Mouse (Mus musculus): ENCODE measurements around the gene Col4a1. TPM values are rescaled to one million over a fixed set of nuclear protein-coding genes. Genes with fewer than 3 reads are reported as not detected.
A peak's percentile ranks its signal among the peaks of the same experiment; 100 is the strongest.

The Col4a1 gene
- polyA plus RNA-seq (2012): 0.18 and 0.24 TPM in 2 replicates

GRCm38 (mm10) chr8:11312349-11313175 is at the start of gene Col4a1, which contains the start of gene Col4a2:
Gene Col4a1 (minus strand): TSS chr8:11312826.
Gene Col4a2 (plus strand): TSS chr8:11312805.
- no peaks in the 10 kb centered on the region for H3K9me3 ChIP-seq (ENCODE audit: control insufficient read depth, low read length)
- H3K4me3 ChIP-seq (replicated peaks): peak within 1 kb of the TSS; percentile 45
- TF ChIP-seq TAL1 (IDR thresholded peaks at IDR 0.05; ENCODE audit: low read length): no peak
- no peak for TF ChIP-seq GATA1 (IDR thresholded peaks at IDR 0.05; ENCODE audit: low read length)
- H3K27me3 ChIP-seq (ENCODE audit: control insufficient read depth): peaks cover 35% of the 10 kb centered on the region
- no peaks in the 10 kb centered on the region for H3K4me1 ChIP-seq (ENCODE audit: control insufficient read depth)
- no peaks in the 10 kb centered on the region for H3K36me3 ChIP-seq (ENCODE audit: control insufficient read depth)

DNA sequence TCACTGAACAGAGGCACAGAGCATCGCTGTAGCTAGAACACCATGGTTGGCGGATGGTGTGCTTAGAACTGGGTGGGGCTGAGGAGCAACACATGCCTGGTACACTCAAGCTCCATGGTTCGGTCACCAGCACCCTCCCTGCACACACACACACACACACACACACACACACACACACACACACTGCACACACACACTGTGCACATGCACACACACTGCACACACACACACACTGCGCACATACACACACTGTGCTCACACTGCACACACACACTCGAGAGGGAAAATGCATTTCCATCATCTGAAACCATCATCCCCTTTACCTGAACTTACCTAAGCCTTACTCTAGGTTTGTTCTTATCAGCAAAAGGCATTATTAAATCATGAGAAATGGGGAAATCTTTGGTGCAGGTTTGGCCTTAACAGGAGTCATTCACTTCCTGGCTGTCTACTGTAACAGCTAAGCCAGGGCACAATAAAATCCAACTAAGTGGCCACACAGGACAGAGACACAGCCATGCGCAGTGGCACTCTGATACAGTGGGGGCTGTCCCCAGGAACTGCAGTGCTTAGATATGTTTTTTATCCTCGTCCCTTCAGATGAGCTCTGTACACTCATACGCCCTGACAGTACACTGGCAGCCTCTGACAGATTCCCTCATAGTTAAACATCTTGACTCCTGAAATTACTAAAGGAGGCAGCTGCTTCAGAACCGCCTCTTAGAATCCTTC is 49.1 kb upstream of the Col4a1 start:
- Histone ChIP-seq H3K9me3 (ENCODE audit: control insufficient read depth, low read length) (no peaks in the 10 kb centered on the region), H3K4me1 (ENCODE audit: control insufficient read depth) (no peaks in the 10 kb centered on the region), H3K27me3 (ENCODE audit: control insufficient read depth) (no peaks in the 10 kb centered on the region), H3K4me3 (replicated peaks) (no peak overlapping the region), H3K36me3 (ENCODE audit: control insufficient read depth) (no peaks in the 10 kb centered on the region)
- TF ChIP-seq GATA1 (IDR thresholded peaks at IDR 0.05; ENCODE audit: low read length) (no peak), TAL1 (IDR thresholded peaks at IDR 0.05; ENCODE audit: low read length) (no peak)

DNA sequence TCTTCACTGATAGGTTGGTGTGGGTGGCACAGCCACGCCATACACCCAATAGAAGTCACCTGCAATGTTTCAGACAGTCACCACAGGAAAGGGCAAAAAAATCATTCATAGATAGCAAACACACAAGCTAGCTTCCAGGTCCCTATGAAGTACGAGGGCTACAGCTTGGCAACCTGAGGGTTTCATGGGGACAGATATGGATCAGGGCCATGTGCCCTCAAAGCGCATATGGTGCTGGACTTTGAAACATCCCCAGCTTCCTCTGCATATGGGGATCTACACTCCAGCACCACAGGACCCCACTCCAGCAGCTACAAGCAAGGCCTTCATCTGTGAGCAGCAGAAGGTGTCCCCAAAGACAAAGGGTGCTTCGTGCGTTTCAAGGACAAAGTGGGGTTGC is 47.2 kb upstream of the Col4a1 start:
- Histone ChIP-seq H3K4me1 (ENCODE audit: control insufficient read depth) (no peaks in the 10 kb centered on the region), H3K36me3 (ENCODE audit: control insufficient read depth) (no peaks in the 10 kb centered on the region), H3K27me3 (ENCODE audit: control insufficient read depth) (no peaks in the 10 kb centered on the region), H3K9me3 (ENCODE audit: control insufficient read depth, low read length) (no peaks in the 10 kb centered on the region), H3K4me3 (replicated peaks) (no peak overlapping the region)
- TF ChIP-seq TAL1 (IDR thresholded peaks at IDR 0.05; ENCODE audit: low read length) (no peak), GATA1 (IDR thresholded peaks at IDR 0.05; ENCODE audit: low read length) (no peak)

DNA sequence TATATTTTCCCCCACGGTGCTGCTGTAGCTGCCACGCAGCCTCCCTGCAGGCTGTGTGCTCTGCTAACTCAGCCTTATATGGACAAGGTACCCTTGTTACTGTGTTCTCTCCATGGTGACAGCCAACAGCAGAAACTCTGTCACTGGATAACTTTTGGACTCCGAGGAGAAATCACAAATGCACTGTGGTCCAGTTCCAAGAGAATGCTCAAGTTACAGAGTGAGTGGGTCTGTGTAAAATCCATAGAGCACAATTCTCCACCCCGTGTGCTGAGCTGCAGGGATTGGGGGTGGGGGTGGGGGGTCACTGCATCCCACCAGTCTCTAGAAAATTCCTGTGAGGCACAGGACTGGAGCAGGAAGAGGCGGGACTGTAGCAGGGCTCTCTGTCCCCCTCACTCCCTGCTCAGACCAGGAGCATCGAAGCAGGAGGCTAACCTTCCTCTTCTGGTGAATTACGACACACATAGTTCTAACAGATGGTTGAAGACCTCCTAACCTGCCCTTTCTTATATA is 45.4 kb upstream of the Col4a1 start:
- Histone ChIP-seq H3K4me1 (ENCODE audit: control insufficient read depth) (no peaks in the 10 kb centered on the region), H3K4me3 (replicated peaks) (no peak overlapping the region), H3K9me3 (ENCODE audit: control insufficient read depth, low read length) (no peaks in the 10 kb centered on the region), H3K36me3 (ENCODE audit: control insufficient read depth) (no peaks in the 10 kb centered on the region), H3K27me3 (ENCODE audit: control insufficient read depth) (no peaks in the 10 kb centered on the region)
- no peak for TF ChIP-seq TAL1 (IDR thresholded peaks at IDR 0.05; ENCODE audit: low read length)
- no peak for TF ChIP-seq GATA1 (IDR thresholded peaks at IDR 0.05; ENCODE audit: low read length)

DNA sequence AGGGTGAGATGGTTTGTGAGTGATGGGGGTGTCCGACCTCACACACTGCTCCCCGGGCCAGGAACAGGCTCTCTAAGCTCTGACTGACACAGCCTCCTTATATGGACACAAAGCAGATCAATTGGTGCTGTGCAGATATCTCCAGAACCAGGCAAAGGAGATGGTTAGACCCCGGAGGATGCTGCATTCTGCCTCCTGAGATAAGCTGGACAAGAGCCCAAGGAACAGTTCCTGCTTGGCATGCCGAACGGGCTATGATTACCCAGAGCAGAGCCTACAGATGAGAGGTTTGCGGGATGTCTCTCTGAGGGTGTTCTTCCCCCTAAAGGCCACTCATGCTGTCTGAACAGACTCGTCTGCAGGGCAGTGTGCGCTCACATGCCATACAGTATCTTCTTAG is 44.1 kb upstream of the Col4a1 start:
- H3K27me3 ChIP-seq (ENCODE audit: control insufficient read depth): no peaks in the 10 kb centered on the region
- no peaks in the 10 kb centered on the region for H3K36me3 ChIP-seq (ENCODE audit: control insufficient read depth)
- H3K4me1 ChIP-seq (ENCODE audit: control insufficient read depth): no peaks in the 10 kb centered on the region
- H3K4me3 ChIP-seq (replicated peaks): no peak overlapping the region
- TF ChIP-seq GATA1 (IDR thresholded peaks at IDR 0.05; ENCODE audit: low read length) (no peak), TAL1 (IDR thresholded peaks at IDR 0.05; ENCODE audit: low read length) (no peak)
- H3K9me3 ChIP-seq (ENCODE audit: control insufficient read depth, low read length): no peaks in the 10 kb centered on the region

- TF ChIP-seq GATA1 (IDR thresholded peaks at IDR 0.05; ENCODE audit: low read length): no peak
- TF ChIP-seq TAL1 (IDR thresholded peaks at IDR 0.05; ENCODE audit: low read length): no peak
- H3K4me1 ChIP-seq (ENCODE audit: control insufficient read depth): no peaks in the 10 kb centered on the region
- no peaks in the 10 kb centered on the region for H3K27me3 ChIP-seq (ENCODE audit: control insufficient read depth)
- no peaks in the 10 kb centered on the region for H3K36me3 ChIP-seq (ENCODE audit: control insufficient read depth)
- no peak overlapping the region for H3K4me3 ChIP-seq (replicated peaks)
- H3K9me3 ChIP-seq (ENCODE audit: control insufficient read depth, low read length): no peaks in the 10 kb centered on the region
Observed at GRCm38 (mm10) chr8:11355900-11356299, 43.3 kb upstream of the Col4a1 start.

GRCm38 (mm10) chr8:11354800-11355451 is 42.3 kb upstream of the Col4a1 start:
- no peaks in the 10 kb centered on the region for H3K4me1 ChIP-seq (ENCODE audit: control insufficient read depth)
- no peaks in the 10 kb centered on the region for H3K9me3 ChIP-seq (ENCODE audit: control insufficient read depth, low read length)
- TF ChIP-seq GATA1 (IDR thresholded peaks at IDR 0.05; ENCODE audit: low read length): no peak
- TF ChIP-seq TAL1 (IDR thresholded peaks at IDR 0.05; ENCODE audit: low read length): no peak
- no peak overlapping the region for H3K4me3 ChIP-seq (replicated peaks)
- no peaks in the 10 kb centered on the region for H3K27me3 ChIP-seq (ENCODE audit: control insufficient read depth)
- no peaks in the 10 kb centered on the region for H3K36me3 ChIP-seq (ENCODE audit: control insufficient read depth)

DNA sequence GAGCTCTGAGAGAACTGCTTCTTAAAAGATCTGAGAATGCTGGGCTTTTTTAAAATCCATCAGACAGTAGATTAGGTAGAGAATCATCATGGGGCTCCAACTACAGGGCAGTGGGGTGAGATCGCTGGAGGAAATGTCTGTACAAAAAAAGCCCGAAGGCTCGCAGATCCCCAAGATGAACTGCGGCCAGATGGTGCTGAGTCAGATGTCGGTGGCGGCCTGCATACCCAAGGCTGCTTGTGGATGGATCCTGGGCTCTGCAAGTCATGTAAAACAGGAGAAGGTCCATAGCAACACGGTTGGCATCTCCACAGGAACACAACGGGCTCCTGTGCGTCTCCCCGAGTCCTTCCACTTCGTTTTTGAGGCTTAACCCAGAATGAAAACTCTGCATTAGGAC is 39.9 kb upstream of the Col4a1 start:
- Histone ChIP-seq H3K27me3 (ENCODE audit: control insufficient read depth) (no peaks in the 10 kb centered on the region), H3K4me3 (replicated peaks) (no peak overlapping the region), H3K9me3 (ENCODE audit: control insufficient read depth, low read length) (no peaks in the 10 kb centered on the region), H3K36me3 (ENCODE audit: control insufficient read depth) (no peaks in the 10 kb centered on the region), H3K4me1 (ENCODE audit: control insufficient read depth) (no peaks in the 10 kb centered on the region)
- no peak for TF ChIP-seq TAL1 (IDR thresholded peaks at IDR 0.05; ENCODE audit: low read length)
- TF ChIP-seq GATA1 (IDR thresholded peaks at IDR 0.05; ENCODE audit: low read length): no peak

GRCm38 (mm10) chr8:11351355-11351754 is 38.7 kb upstream of the Col4a1 start:
- Histone ChIP-seq H3K4me3 (replicated peaks) (no peak overlapping the region), H3K9me3 (ENCODE audit: control insufficient read depth, low read length) (no peaks in the 10 kb centered on the region), H3K36me3 (ENCODE audit: control insufficient read depth) (no peaks in the 10 kb centered on the region), H3K27me3 (ENCODE audit: control insufficient read depth) (no peaks in the 10 kb centered on the region), H3K4me1 (ENCODE audit: control insufficient read depth) (no peaks in the 10 kb centered on the region)
- TF ChIP-seq GATA1 (IDR thresholded peaks at IDR 0.05; ENCODE audit: low read length): no peak
- TF ChIP-seq TAL1 (IDR thresholded peaks at IDR 0.05; ENCODE audit: low read length): no peak

Data from erythroblast, embryonic 14.5 days (primary cell).